Mouse (Mus musculus) neural tube, embryonic 12.5 days (tissue): ENCODE results near the gene Elavl1. TPM values are rescaled to one million over a fixed set of nuclear protein-coding genes. Genes with fewer than 3 reads are reported as not detected.

Experiments
- ATAC-seq: fragments of 200-750 bp; cut with Nextera tagmentation; 2 replicates; pipeline ENCODE4 v1.8.0; 2017; ENCODE audit warnings: low read depth, mild to moderate bottlenecking, moderate TSS enrichment, moderate library complexity; ENCODE audit not compliant: low FRiP score
- H3K27ac ChIP-seq: fragments of 300-500 bp; sonication (generic); 2 replicates; pipeline ENCODE4 v1.5.1; 2016
- H3K27me3 ChIP-seq: fragments of 300-500 bp; sonication (generic); replicated peaks from 2 replicates; pipeline ENCODE4 v1.6.1; 2016; ENCODE audit warnings: mild to moderate bottlenecking
- H3K36me3 ChIP-seq: fragments of 300-500 bp; sonication (generic); 2 replicates; pipeline ENCODE4 v1.6.1; 2016; ENCODE audit warnings: mild to moderate bottlenecking
- H3K4me1 ChIP-seq: fragments of 300-500 bp; sonication (generic); 2 replicates; pipeline ENCODE4 v1.6.1; 2016
- H3K4me2 ChIP-seq: fragments of 300-500 bp; sonication (generic); replicated peaks from 2 replicates; pipeline ENCODE4 v1.6.1; 2016; ENCODE audit warnings: mild to moderate bottlenecking
- H3K4me3 ChIP-seq: fragments of 300-500 bp; sonication (generic); 2 replicates; pipeline ENCODE4 v1.5.1; 2016
- H3K9ac ChIP-seq: fragments of 300-500 bp; sonication (generic); 2 replicates; pipeline ENCODE4 v1.6.1; 2016; ENCODE audit warnings: mild to moderate bottlenecking
- H3K9me3 ChIP-seq: fragments of 300-500 bp; sonication (generic); 2 replicates; pipeline ENCODE4 v1.6.1; 2016; ENCODE audit warnings: mild to moderate bottlenecking
- WGBS: fragments of 180-500 bp; shearing (Covaris S2); methylation state at CpG from one replicate; pipeline ENCODE4 v1.1.7; 2016; 5-methylcytosine and 5-hydroxymethylcytosine counted together
- polyA plus RNA-seq: library from polyadenylated mRNA; unstranded; fragments of >200 nt; fragmentation: Nextera tagmentation; extraction: Ambion mirVana; gene quantifications from 2 replicates; pipeline ENCODE4 v1.2.1, GENCODE M21; 2016

Gene Elavl1
- polyA plus RNA-seq, 1 experiment from 2014 or later = 222 TPM

- Histone ChIP-seq H3K27me3 (peaks cover 4% of the 10 kb centered on the region; the same call in 1 of the 2 replicates), H3K4me1 (peaks cover 36% of the 10 kb centered on the region), H3K4me2 (peak within 1 kb of the TSS; percentile 88), H3K4me3 (peak within 1 kb of the TSS; percentile 86), H3K9ac (peak within 1 kb of the TSS; percentile 83), H3K27ac (peak within 1 kb of the TSS; percentile 80), H3K9me3 (no peaks in the 10 kb centered on the region), H3K36me3 (peaks cover 41% of the 10 kb centered on the region)
- peak; percentile 86 for ATAC-seq
- under 1% methylated on average over 69 of the region's 69 CpGs for WGBS
These were observed 72.0 kb downstream of the Elavl1 start, which contains the start of gene Snapc2 for GRCm38 (mm10) chr8:4252934-4253841. Gene Snapc2, plus strand, starts transcription at chr8:4253080.

GRCm38 (mm10) chr8:4252116-4252760 lies 73.0 kb downstream of the Elavl1 start:
- H3K36me3 ChIP-seq = peaks cover 50% of the 10 kb centered on the region
- H3K27me3 ChIP-seq = peaks cover 9% of the 10 kb centered on the region; the same call in 1 of the 2 replicates
- no peak for ATAC-seq
- no peak overlapping the region for H3K27ac ChIP-seq
- 48% methylated on average over 8 of the region's 8 CpGs for WGBS
- peak overlapping the region; percentile 88 for H3K4me2 ChIP-seq
- H3K4me1 ChIP-seq = peaks cover 26% of the 10 kb centered on the region
- H3K9ac ChIP-seq = peak overlapping the region; percentile 83; the same call in 1 of the 2 replicates
- H3K9me3 ChIP-seq = no peaks in the 10 kb centered on the region
- H3K4me3 ChIP-seq = peak overlapping the region; percentile 86

DNA sequence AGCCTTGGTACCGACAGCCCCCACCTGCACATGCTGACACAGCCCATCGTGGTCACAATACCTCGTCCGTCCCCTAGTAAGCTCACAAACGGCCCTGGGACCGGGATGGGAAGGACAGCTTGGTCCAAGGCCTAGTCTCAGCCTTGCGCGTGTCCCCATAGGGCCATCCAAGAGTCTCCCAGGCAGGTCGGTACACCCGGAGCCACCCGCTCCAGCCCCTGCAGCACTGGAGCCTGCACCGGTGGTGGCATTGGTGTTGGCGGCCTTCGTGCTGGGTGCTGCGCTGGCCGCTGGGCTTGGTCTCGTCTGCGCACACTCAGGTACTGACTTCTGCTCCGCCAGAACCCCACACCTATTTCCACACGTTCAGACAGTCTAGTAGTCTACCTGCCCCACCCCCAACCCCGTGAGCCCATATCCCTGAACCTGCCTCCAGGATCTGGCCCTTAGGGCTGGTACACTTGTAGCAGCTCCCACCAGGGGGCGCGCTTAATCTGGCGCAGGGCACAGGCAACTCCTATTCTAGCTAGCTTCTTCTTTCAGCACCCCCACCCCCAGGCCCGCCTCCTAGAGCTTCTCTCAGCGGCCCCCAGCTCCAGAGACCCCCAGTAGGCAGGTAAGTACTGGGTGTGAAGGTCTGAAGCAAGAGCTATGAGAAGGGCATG lies 74.8 kb downstream of the Elavl1 start:
- Histone ChIP-seq H3K4me1 (peaks cover 19% of the 10 kb centered on the region; the same call in 1 of the 2 replicates), H3K36me3 (peaks cover 51% of the 10 kb centered on the region), H3K4me2 (no peak overlapping the region; the same call in 1 of the 2 replicates), H3K4me3 (no peak overlapping the region), H3K27me3 (peaks cover 9% of the 10 kb centered on the region; the same call in 1 of the 2 replicates), H3K27ac (no peak overlapping the region), H3K9me3 (no peaks in the 10 kb centered on the region), H3K9ac (no peak overlapping the region)
- 30% methylated on average over 26 of the region's 26 CpGs for WGBS
- ATAC-seq = peak; percentile 5

- Histone ChIP-seq H3K9ac (0 out of 2 replicates have a peak overlapping the region, but pooled peaks have one; percentile 2), H3K36me3 (peaks cover 54% of the 10 kb centered on the region), H3K4me2 (no peak overlapping the region), H3K4me3 (no peak overlapping the region), H3K9me3 (no peaks in the 10 kb centered on the region), H3K27me3 (peaks cover 9% of the 10 kb centered on the region; the same call in 1 of the 2 replicates), H3K27ac (no peak overlapping the region), H3K4me1 (peaks cover 13% of the 10 kb centered on the region; the same call in 1 of the 2 replicates)
- 18% methylated on average over 29 of the region's 29 CpGs for WGBS
- no peak for ATAC-seq
These were observed 76.0 kb downstream of the Elavl1 start for GRCm38 (mm10) chr8:4249213-4249612.

GRCm38 (mm10) chr8:4247951-4248540 lies 77.2 kb downstream of the Elavl1 start, which contains the start of gene Tgfbr3l:
Gene Tgfbr3l, plus strand, starts transcription at chr8:4248214.
- 82% methylated on average over 15 of the region's 15 CpGs for WGBS
- Histone ChIP-seq H3K27me3 (peaks cover 9% of the 10 kb centered on the region; the same call in 1 of the 2 replicates), H3K4me1 (0 out of 2 replicates have a peak, but pooled peaks cover 5% of the 10 kb centered on the region)

DNA sequence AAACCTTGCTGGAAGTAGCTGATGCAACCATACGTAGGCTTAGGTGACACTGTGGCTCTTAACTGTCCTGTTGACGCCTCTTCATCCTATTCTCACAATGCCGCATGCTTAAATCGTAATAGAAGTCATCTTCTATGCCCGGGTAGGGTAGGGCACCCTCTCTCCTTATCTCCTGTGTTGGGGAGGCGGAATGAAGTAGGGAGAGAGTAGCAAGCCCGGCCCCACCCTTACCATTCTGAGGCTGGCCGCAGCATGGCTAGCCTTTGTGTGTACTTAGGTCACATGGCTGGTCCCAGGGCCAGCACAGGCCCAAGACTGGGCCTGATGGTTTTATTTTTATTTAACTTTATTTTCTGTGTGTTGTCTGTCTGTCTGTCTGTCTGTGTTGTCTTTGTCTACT lies 78.0 kb downstream of the Elavl1 start:
- WGBS = 92% methylated on average over 8 of the region's 8 CpGs
- peaks cover 73% of the 10 kb centered on the region for H3K36me3 ChIP-seq

More at GRCm38 (mm10) chr8:4247951-4248540, 77.2 kb downstream of the Elavl1 start, which contains the start of gene Tgfbr3l:
- Histone ChIP-seq H3K9me3 (no peaks in the 10 kb centered on the region), H3K4me2 (no peak within 1 kb of the TSS), H3K36me3 (peaks cover 66% of the 10 kb centered on the region), H3K9ac (0 out of 2 replicates have a peak within 1 kb of the TSS, but pooled peaks have one; percentile 2), H3K27ac (no peak within 1 kb of the TSS), H3K4me3 (no peak within 1 kb of the TSS)
- ATAC-seq = no peak

GRCm38 (mm10) chr8:4245737-4246136 lies 79.5 kb downstream of the Elavl1 start:
- H3K27ac ChIP-seq = no peak overlapping the region
- no peak overlapping the region for H3K4me3 ChIP-seq
- WGBS = 86% methylated on average over 13 of the region's 13 CpGs
- ATAC-seq = no peak
- H3K4me2 ChIP-seq = no peak overlapping the region
- H3K9me3 ChIP-seq = no peaks in the 10 kb centered on the region
- H3K27me3 ChIP-seq = peaks cover 9% of the 10 kb centered on the region; the same call in 1 of the 2 replicates
- H3K4me1 ChIP-seq = peaks cover 5% of the 10 kb centered on the region; the same call in 1 of the 2 replicates
- no peak overlapping the region for H3K9ac ChIP-seq
- H3K36me3 ChIP-seq = peaks cover 80% of the 10 kb centered on the region

More for the DNA sequence above, 78.0 kb downstream of the Elavl1 start:
- Histone ChIP-seq H3K4me1 (0 out of 2 replicates have a peak, but pooled peaks cover 5% of the 10 kb centered on the region), H3K9me3 (no peaks in the 10 kb centered on the region), H3K4me2 (no peak overlapping the region), H3K27me3 (peaks cover 9% of the 10 kb centered on the region; the same call in 1 of the 2 replicates), H3K9ac (no peak overlapping the region), H3K4me3 (no peak overlapping the region), H3K27ac (no peak overlapping the region)
- ATAC-seq = no peak

DNA sequence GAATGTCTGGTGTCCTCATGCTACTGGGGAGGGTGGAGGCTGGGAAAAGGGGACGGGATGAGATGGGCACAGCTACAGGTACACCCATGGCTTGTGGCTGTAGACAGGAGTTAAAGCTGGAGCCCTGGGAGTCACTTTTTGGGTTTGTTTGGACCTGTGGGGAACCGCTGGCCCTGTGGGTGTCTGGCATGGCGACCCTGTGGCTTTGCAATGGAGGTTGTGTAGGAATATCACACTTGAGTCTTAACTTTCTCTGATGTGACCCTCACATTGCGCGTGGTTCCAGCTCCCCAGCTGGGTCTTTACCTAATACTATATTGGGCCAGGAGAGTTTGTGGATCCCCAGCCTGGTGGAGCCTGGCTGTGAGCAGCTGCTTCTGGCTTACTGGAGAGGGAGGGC lies 80.2 kb downstream of the Elavl1 start:
- H3K27ac ChIP-seq = no peak overlapping the region
- H3K4me3 ChIP-seq = no peak overlapping the region
- ATAC-seq = no peak
- no peak overlapping the region for H3K4me2 ChIP-seq
- H3K9me3 ChIP-seq = no peaks in the 10 kb centered on the region
- WGBS = 92% methylated on average over 5 of the region's 5 CpGs
- peaks cover 9% of the 10 kb centered on the region; the same call in 1 of the 2 replicates for H3K27me3 ChIP-seq
- H3K9ac ChIP-seq = no peak overlapping the region
- peaks cover 9% of the 10 kb centered on the region for H3K4me1 ChIP-seq
- peaks cover 79% of the 10 kb centered on the region for H3K36me3 ChIP-seq

DNA sequence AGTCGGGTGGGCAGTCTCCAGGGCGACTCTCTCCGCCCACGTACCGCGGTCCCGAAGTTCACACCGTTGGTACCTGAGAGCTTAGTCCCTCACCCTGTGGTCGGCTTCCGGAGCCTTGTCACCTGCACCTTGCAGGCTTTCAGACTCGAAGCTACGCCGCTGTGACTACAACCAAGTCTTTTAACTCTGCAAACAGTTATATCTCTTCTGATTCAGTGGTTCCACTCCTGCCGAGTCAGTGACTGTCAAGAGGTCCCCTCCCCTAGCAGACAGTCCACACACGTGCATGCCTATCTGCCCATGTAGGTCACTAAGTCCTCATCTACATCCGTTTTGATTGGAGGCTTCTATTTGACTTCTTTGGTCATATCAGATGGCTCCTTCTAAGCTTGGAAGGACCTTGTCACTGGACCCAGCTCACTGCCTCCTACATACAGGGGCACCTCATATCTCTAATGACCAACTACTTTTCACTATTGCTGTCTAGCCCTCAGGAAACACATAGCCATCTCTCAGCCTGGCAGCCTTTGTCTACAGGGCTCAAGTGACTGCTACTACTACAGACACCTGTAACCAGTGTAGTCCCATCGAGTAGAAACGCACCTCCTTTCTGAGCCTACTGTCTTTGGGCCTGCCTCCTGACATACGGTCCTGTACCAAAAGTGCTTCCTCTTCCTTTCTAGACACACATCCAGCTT lies 85.9 kb downstream of the Elavl1 start:
- no peaks in the 10 kb centered on the region for H3K9me3 ChIP-seq
- peak overlapping the region; percentile 80 for H3K4me3 ChIP-seq
- peaks cover 28% of the 10 kb centered on the region for H3K36me3 ChIP-seq
- ATAC-seq = peak; percentile 39
- H3K4me1 ChIP-seq = peaks cover 19% of the 10 kb centered on the region
- WGBS = 15% methylated on average over 19 of the region's 19 CpGs
- peak overlapping the region; percentile 92 for H3K4me2 ChIP-seq
- H3K27me3 ChIP-seq = 0 out of 2 replicates have a peak, but pooled peaks cover 4% of the 10 kb centered on the region
- peak overlapping the region; percentile 68; the same call in 1 of the 2 replicates for H3K27ac ChIP-seq
- peak overlapping the region; percentile 73 for H3K9ac ChIP-seq

- peak within 1 kb of the TSS; percentile 80 for H3K4me3 ChIP-seq
- H3K9me3 ChIP-seq = no peaks in the 10 kb centered on the region
- H3K27ac ChIP-seq = peak within 1 kb of the TSS; percentile 76
- ATAC-seq = peak; percentile 94
- under 1% methylated on average over 60 of the region's 71 CpGs for WGBS
- peaks cover 19% of the 10 kb centered on the region for H3K4me1 ChIP-seq
- peak within 1 kb of the TSS; percentile 73 for H3K9ac ChIP-seq
- peaks cover 21% of the 10 kb centered on the region for H3K36me3 ChIP-seq
- H3K4me2 ChIP-seq = peak within 1 kb of the TSS; percentile 92
- 0 out of 2 replicates have a peak, but pooled peaks cover 4% of the 10 kb centered on the region for H3K27me3 ChIP-seq
These were observed 86.6 kb downstream of the Elavl1 start, which contains the start of the genes Map2k7 and Gm49320 for GRCm38 (mm10) chr8:4238434-4239192. Gene Map2k7, plus strand, starts transcription at chr8:4238740. Gene Gm49320, plus strand, starts transcription at chr8:4238865.
